Mouse (Mus musculus) stomach, embryonic 16.5 days (tissue): ENCODE measurements at regions not wholly inside any gene's neighbourhood (a gene's known extent, or its start where the extent isn't known, plus 50 kb on each side); places are given as distances from the start of the nearest gene placed in this dataset.

ENCODE experiments used
- ATAC-seq: fragments of 200-750 bp; cut with Nextera tagmentation; 2 replicates; pipeline ENCODE4 v1.8.0; 2017; ENCODE audit warnings: moderate number of reproducible peaks, moderate TSS enrichment; ENCODE audit not compliant: insufficient read depth, low FRiP score
- H3K27ac ChIP-seq: fragments of 300-500 bp; sonication (generic); 2 replicates; pipeline ENCODE4 v1.5.1; 2014; ENCODE audit warnings: low read length
- H3K27me3 ChIP-seq: fragments of 300-500 bp; sonication (generic); 2 replicates; pipeline ENCODE4 v1.6.1; 2014; ENCODE audit warnings: low read length, control low read depth, mixed read lengths; ENCODE audit not compliant: control insufficient read depth, insufficient read depth
- H3K36me3 ChIP-seq: fragments of 300-500 bp; sonication (generic); 2 replicates; pipeline ENCODE4 v1.6.1; 2014; ENCODE audit warnings: low read length; ENCODE audit not compliant: control insufficient read depth, insufficient read depth
- H3K4me1 ChIP-seq: fragments of 300-500 bp; sonication (generic); 2 replicates; pipeline ENCODE4 v1.6.1; 2014; ENCODE audit warnings: low read length, control low read depth, mixed read lengths; ENCODE audit not compliant: control insufficient read depth, insufficient read depth
- H3K4me2 ChIP-seq: fragments of 300-500 bp; sonication (generic); 2 replicates; pipeline ENCODE4 v1.6.1; 2014; ENCODE audit warnings: low read depth, low read length, mixed read lengths
- H3K4me3 ChIP-seq: fragments of 300-500 bp; sonication (generic); replicated peaks from 2 replicates; pipeline ENCODE4 v1.5.1; 2014; ENCODE audit warnings: mild to moderate bottlenecking, low read length
- H3K9ac ChIP-seq: fragments of 300-500 bp; sonication (generic); 2 replicates; pipeline ENCODE4 v1.6.1; 2014; ENCODE audit warnings: low read length
- H3K9me3 ChIP-seq: fragments of 300-500 bp; sonication (generic); replicated peaks from 2 replicates; pipeline ENCODE4 v1.6.1; 2016; ENCODE audit warnings: low read length, control low read depth; ENCODE audit not compliant: control insufficient read depth
- WGBS: fragments of 180-500 bp; shearing (Covaris S2); extraction: QIAGEN DNeasy Blood & Tissue Kit; methylation state at CpG from one replicate; pipeline ENCODE4 v1.1.7; 2014; 5-methylcytosine and 5-hydroxymethylcytosine counted together

GRCm38 (mm10) chr6:31305736-31306135 is 92.8 kb upstream of the Mkln1 start:
- H3K4me1 ChIP-seq = no peaks in the 10 kb centered on the region
- 59% methylated on average over 5 of the region's 5 CpGs for WGBS
- no peaks in the 10 kb centered on the region for H3K27me3 ChIP-seq
- no peak for ATAC-seq
- H3K9ac ChIP-seq = no peak overlapping the region
- no peak overlapping the region for H3K4me2 ChIP-seq
- no peaks in the 10 kb centered on the region for H3K36me3 ChIP-seq
- H3K27ac ChIP-seq = no peak overlapping the region
- no peaks in the 10 kb centered on the region for H3K9me3 ChIP-seq
- H3K4me3 ChIP-seq = no peak overlapping the region

GRCm38 (mm10) chr6:31307047-31307633 is 91.4 kb upstream of the Mkln1 start:
- Histone ChIP-seq H3K36me3 (no peaks in the 10 kb centered on the region), H3K27ac (no peak overlapping the region), H3K9ac (no peak overlapping the region), H3K9me3 (no peaks in the 10 kb centered on the region), H3K4me2 (no peak overlapping the region), H3K4me3 (no peak overlapping the region), H3K4me1 (no peaks in the 10 kb centered on the region), H3K27me3 (no peaks in the 10 kb centered on the region)
- ATAC-seq = no peak
- WGBS = 49% methylated on average over 5 of the region's 5 CpGs

- no peak for ATAC-seq
- no peaks in the 10 kb centered on the region for H3K9me3 ChIP-seq
- H3K36me3 ChIP-seq = no peaks in the 10 kb centered on the region
- WGBS = 23% methylated on average over 4 of the region's 4 CpGs
- no peaks in the 10 kb centered on the region for H3K27me3 ChIP-seq
- no peak overlapping the region for H3K4me2 ChIP-seq
- no peak overlapping the region for H3K27ac ChIP-seq
- no peak overlapping the region for H3K9ac ChIP-seq
- H3K4me1 ChIP-seq = no peaks in the 10 kb centered on the region
- no peak overlapping the region for H3K4me3 ChIP-seq
Measured at GRCm38 (mm10) chr6:31307899-31308298, 90.6 kb upstream of the Mkln1 start.

GRCm38 (mm10) chr6:31310660-31311059 is 87.9 kb upstream of the Mkln1 start:
- Histone ChIP-seq H3K27me3 (no peaks in the 10 kb centered on the region), H3K27ac (no peak overlapping the region)
- 75% methylated on average over 5 of the region's 5 CpGs for WGBS

GRCm38 (mm10) chr6:31313869-31314470 is 84.6 kb upstream of the Mkln1 start:
- H3K9me3 ChIP-seq = no peaks in the 10 kb centered on the region
- no peak overlapping the region for H3K4me3 ChIP-seq
- no peaks in the 10 kb centered on the region for H3K27me3 ChIP-seq
- H3K36me3 ChIP-seq = no peaks in the 10 kb centered on the region
- 0 out of 2 replicates have a peak, but pooled peaks cover 4% of the 10 kb centered on the region for H3K4me1 ChIP-seq
- H3K9ac ChIP-seq = no peak overlapping the region
- H3K27ac ChIP-seq = no peak overlapping the region
- ATAC-seq = no peak
- WGBS = 59% methylated on average over 5 of the region's 5 CpGs
- no peak overlapping the region for H3K4me2 ChIP-seq

More at GRCm38 (mm10) chr6:31310660-31311059, 87.9 kb upstream of the Mkln1 start:
- no peak for ATAC-seq
- H3K4me3 ChIP-seq = no peak overlapping the region
- H3K36me3 ChIP-seq = no peaks in the 10 kb centered on the region
- no peaks in the 10 kb centered on the region for H3K4me1 ChIP-seq
- H3K4me2 ChIP-seq = no peak overlapping the region
- no peaks in the 10 kb centered on the region for H3K9me3 ChIP-seq
- no peak overlapping the region for H3K9ac ChIP-seq

GRCm38 (mm10) chr6:31317741-31318225 is 80.8 kb upstream of the Mkln1 start:
- ATAC-seq = peak; percentile 50; the same call in 1 of the 2 replicates
- WGBS = 2% methylated on average over 12 of the region's 12 CpGs
- H3K27ac ChIP-seq = peak overlapping the region; percentile 38; the same call in 1 of the 2 replicates

GRCm38 (mm10) chr6:31318506-31318905 is 80.0 kb upstream of the Mkln1 start:
- H3K36me3 ChIP-seq = no peaks in the 10 kb centered on the region

More at GRCm38 (mm10) chr6:31317741-31318225, 80.8 kb upstream of the Mkln1 start:
- Histone ChIP-seq H3K9me3 (no peaks in the 10 kb centered on the region), H3K4me1 (peaks cover 10% of the 10 kb centered on the region; the same call in 1 of the 2 replicates), H3K4me2 (peak overlapping the region; percentile 56), H3K36me3 (no peaks in the 10 kb centered on the region), H3K4me3 (peak overlapping the region; percentile 32), H3K9ac (peak overlapping the region; percentile 25; the same call in 1 of the 2 replicates), H3K27me3 (no peaks in the 10 kb centered on the region)

GRCm38 (mm10) chr6:31319431-31319830 is 79.1 kb upstream of the Mkln1 start:
- Histone ChIP-seq H3K9ac (no peak overlapping the region), H3K27ac (no peak overlapping the region), H3K4me2 (no peak overlapping the region), H3K9me3 (no peaks in the 10 kb centered on the region), H3K4me1 (peaks cover 10% of the 10 kb centered on the region; the same call in 1 of the 2 replicates), H3K36me3 (no peaks in the 10 kb centered on the region), H3K4me3 (no peak overlapping the region), H3K27me3 (no peaks in the 10 kb centered on the region)
- 81% methylated on average over 2 of the region's 2 CpGs for WGBS
- ATAC-seq = no peak

More at GRCm38 (mm10) chr6:31318506-31318905, 80.0 kb upstream of the Mkln1 start:
- H3K27me3 ChIP-seq = no peaks in the 10 kb centered on the region
- H3K4me1 ChIP-seq = peaks cover 10% of the 10 kb centered on the region; the same call in 1 of the 2 replicates
- H3K4me3 ChIP-seq = peak overlapping the region; percentile 32
- no peaks in the 10 kb centered on the region for H3K9me3 ChIP-seq
- ATAC-seq = peak; percentile 88
- peak overlapping the region; percentile 56 for H3K4me2 ChIP-seq
- no peak overlapping the region for H3K27ac ChIP-seq
- no peak overlapping the region for H3K9ac ChIP-seq
- WGBS = 3% methylated on average over 11 of the region's 11 CpGs

GRCm38 (mm10) chr6:31320141-31320830 is 78.2 kb upstream of the Mkln1 start:
- no peaks in the 10 kb centered on the region for H3K36me3 ChIP-seq
- 69% methylated on average over 3 of the region's 3 CpGs for WGBS
- no peak overlapping the region for H3K4me3 ChIP-seq
- ATAC-seq = no peak
- no peaks in the 10 kb centered on the region for H3K27me3 ChIP-seq
- H3K4me1 ChIP-seq = peaks cover 10% of the 10 kb centered on the region; the same call in 1 of the 2 replicates
- no peak overlapping the region for H3K4me2 ChIP-seq
- no peak overlapping the region for H3K27ac ChIP-seq
- H3K9ac ChIP-seq = no peak overlapping the region
- no peaks in the 10 kb centered on the region for H3K9me3 ChIP-seq
